Mouse (Mus musculus) small intestine, adult 2 months (tissue): ENCODE data around the gene Helb.

Experiments used
- CTCF ChIP-seq: fragments of 200-500 bp; IDR thresholded peaks from 2 replicates; pipeline ENCODE4 v1.5.1; 2012; ENCODE audit warnings: low read depth, mild to moderate bottlenecking, control low read depth, inconsistent platforms, low read length, moderate library complexity, mixed read lengths; ENCODE audit not compliant: insufficient replicate concordance, insufficient read length; ENCODE audit errors: extremely low read depth
- POLR2A ChIP-seq: fragments of 200-500 bp; IDR thresholded peaks from 2 replicates; pipeline ENCODE4 v1.6.1; 2012; ENCODE audit warnings: low read depth, mild to moderate bottlenecking, control low read depth, inconsistent platforms, low read length, moderate library complexity

DNA sequence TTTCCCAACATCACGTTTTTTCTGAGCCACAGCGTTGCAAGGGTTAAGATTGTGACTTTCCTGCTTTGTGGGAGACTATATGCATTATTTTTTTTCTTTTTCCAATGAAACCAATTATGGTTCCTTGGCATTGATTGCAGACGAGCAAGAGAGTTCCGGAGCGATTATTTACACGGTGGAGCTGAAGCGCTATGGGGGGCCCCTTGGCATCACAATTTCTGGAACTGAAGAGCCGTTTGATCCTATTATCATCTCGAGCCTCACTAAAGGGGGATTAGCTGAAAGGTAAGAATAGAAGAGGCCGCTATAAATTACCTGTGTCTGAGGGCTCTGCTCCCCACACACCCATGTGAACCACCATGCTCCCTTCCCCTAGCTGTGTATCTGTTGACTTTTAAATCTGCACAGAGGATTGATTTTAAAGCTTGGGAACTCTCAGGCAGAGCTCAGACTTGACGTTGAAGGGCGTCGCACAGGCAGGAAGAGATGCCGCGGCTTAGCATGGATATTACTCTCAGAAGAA lies 77.5 kb downstream of the Helb start:
- TF ChIP-seq POLR2A, result no peak
- TF ChIP-seq CTCF, result no peak
